ENCODE assay signal across 18 mouse cellular contexts in genomic region chr11:101543533-101543932, GRCm38 (mm10). TPM values are rescaled to one million over a fixed set of nuclear protein-coding genes. Genes with fewer than 3 reads are reported as not detected.
A peak's percentile ranks its signal among the peaks of the same experiment; 100 is the strongest.
DNase-seq lines count a peak whose midpoint lies in the region; ATAC-seq and TF ChIP-seq lines count a peak whose summit lies in the region.
"Had no signal": no experiment of that assay in that cellular context is flagged by ENCODE, and none has a peak within 500 bp of the region (broad histone marks: within the 10 kb centered on the region; RNA-seq: fewer than 3 reads in every experiment).

No protein-coding gene starts in this region.

- WGBS in kidney, postnatal 0 days, result 88% methylated on average over 9 of the region's 9 CpGs
- WGBS in kidney, embryonic 16.5 days, result 86% methylated on average over 9 of the region's 9 CpGs
- WGBS in macrophage (ENCODE audit: missing documents), result 69% methylated on average over 9 of the region's 9 CpGs

- no peak for DNase-seq in kidney, postnatal 0 days (ENCODE audit: low spot score)
- DNase-seq in A20 (ENCODE audit: low read depth, low spot score) (peak; percentile 71), MEL (ENCODE audit: low read depth, low spot score) (peak; percentile 31)
- no peak for DNase-seq in cerebellum, adult 18-20 months
- no peak for DNase-seq in ovary, postnatal 10 days (ENCODE audit: low spot score)
- DNase-seq: cerebellum, postnatal 14 days; liver, embryonic 13.5 days; right cerebral cortex, postnatal 4 days had no signal

- no peak overlapping the region for H3K4me2 ChIP-seq in kidney, postnatal 0 days (ENCODE audit: low read length)
- H3K4me2 ChIP-seq in kidney, embryonic 16.5 days (replicated peaks; ENCODE audit: low read depth, low read length), result no peak overlapping the region
- H3K4me2 ChIP-seq: heart, embryonic 15.5 days; hindbrain, embryonic 14.5 days; liver, embryonic 13.5 days; midbrain, embryonic 11.5 days had no signal

- H3K79me2 ChIP-seq in MEL (ENCODE audit: control insufficient read depth, insufficient read depth, low read length, poor library complexity) (peaks cover 3% of the 10 kb centered on the region; the same call in 1 of the 2 replicates), macrophage (ENCODE audit: inconsistent target) (peaks cover 49% of the 10 kb centered on the region)

- no peak overlapping the region for H3K4me3 ChIP-seq in kidney, postnatal 0 days (replicated peaks; ENCODE audit: low read depth, low read length)
- no peak overlapping the region for H3K4me3 ChIP-seq in kidney, embryonic 16.5 days (ENCODE audit: low read length)
- H3K4me3 ChIP-seq in MEL (ENCODE audit: control insufficient read depth in 1 of 2, insufficient read depth in 1 of 2, low read depth in 2 of 2, low read length in 2 of 2) (no peak overlapping the region), macrophage (ENCODE audit: inconsistent target) (no peak overlapping the region)
- H3K4me3 ChIP-seq: forebrain, embryonic 10.5 days; heart, embryonic 15.5 days; liver, embryonic 13.5 days; myocyte had no signal

- peak overlapping the region; percentile 8; the same call in 1 of the 2 replicates for H3K27ac ChIP-seq in kidney, postnatal 0 days
- no peak overlapping the region for H3K27ac ChIP-seq in kidney, embryonic 16.5 days (ENCODE audit: low read length)
- H3K27ac ChIP-seq in MEL (ENCODE audit: control insufficient read depth, low read depth, low read length) (no peak overlapping the region), macrophage (peak overlapping the region; percentile 46)
- H3K27ac ChIP-seq: forebrain, embryonic 10.5 days; heart, embryonic 15.5 days; hindbrain, embryonic 14.5 days; liver, embryonic 13.5 days had no signal

- no peaks in the 10 kb centered on the region for H3K9me3 ChIP-seq in kidney, postnatal 0 days (replicated peaks; ENCODE audit: low read length)
- no peaks in the 10 kb centered on the region for H3K9me3 ChIP-seq in kidney, embryonic 16.5 days (ENCODE audit: low read length)
- no peaks in the 10 kb centered on the region for H3K9me3 ChIP-seq in MEL (replicated peaks; ENCODE audit: insufficient read depth, low read length)
- H3K9me3 ChIP-seq: forebrain, embryonic 10.5 days; heart, embryonic 15.5 days; liver, embryonic 13.5 days had no signal

- no peak overlapping the region for H3K9ac ChIP-seq in kidney, postnatal 0 days (ENCODE audit: low read depth, low read length)
- H3K9ac ChIP-seq in kidney, embryonic 16.5 days (replicated peaks; ENCODE audit: low read length), result no peak overlapping the region
- no peak overlapping the region for H3K9ac ChIP-seq in MEL (ENCODE audit: control insufficient read depth, low read depth, low read length, poor library complexity, severe bottlenecking)
- H3K9ac ChIP-seq: heart, embryonic 15.5 days; hindbrain, embryonic 14.5 days; liver, embryonic 13.5 days had no signal

- TF ChIP-seq POLR2A in MEL (IDR thresholded peaks at IDR 0.05; ENCODE audit: control insufficient read depth in 1 of 2, insufficient read depth in 1 of 2, low read depth in 1 of 2, low read length in 2 of 2, poor library complexity in 1 of 2), result no peak

- no peaks in the 10 kb centered on the region for H3K36me3 ChIP-seq in kidney, postnatal 0 days (ENCODE audit: insufficient read depth, low read length)
- H3K36me3 ChIP-seq in kidney, embryonic 16.5 days (ENCODE audit: insufficient read depth, low read length), result peaks cover 9% of the 10 kb centered on the region
- H3K36me3 ChIP-seq in MEL (ENCODE audit: control insufficient read depth in 1 of 2, insufficient read depth in 2 of 2, low read length in 2 of 2) (peaks cover 0 to 10% of the 10 kb centered on the region in 2 experiments; a peak in 2 of 4 replicates), macrophage (ENCODE audit: inconsistent target) (no peaks in the 10 kb centered on the region)

- TF ChIP-seq RAD21 in MEL (IDR thresholded peaks at IDR 0.05; ENCODE audit: low read depth, low read length), result no peak

- no peaks in the 10 kb centered on the region for H3K4me1 ChIP-seq in kidney, postnatal 0 days (replicated peaks; ENCODE audit: insufficient read depth, low read length)
- H3K4me1 ChIP-seq in kidney, embryonic 16.5 days (ENCODE audit: insufficient read depth, low read length), result no peaks in the 10 kb centered on the region
- peaks cover 2% of the 10 kb centered on the region in 2 experiments; a peak in 2 of 4 replicates for H3K4me1 ChIP-seq in MEL (ENCODE audit: control insufficient read depth in 1 of 2, insufficient read depth in 2 of 2, low read length in 2 of 2)
- H3K4me1 ChIP-seq: heart, embryonic 15.5 days; liver, embryonic 13.5 days had no signal

- H3K27me3 ChIP-seq in kidney, postnatal 0 days (ENCODE audit: insufficient read depth, low read length), result no peaks in the 10 kb centered on the region
- H3K27me3 ChIP-seq in kidney, embryonic 16.5 days (ENCODE audit: insufficient read depth, low read length), result no peaks in the 10 kb centered on the region
- H3K27me3 ChIP-seq in MEL (ENCODE audit: control insufficient read depth in 1 of 2, insufficient read depth in 2 of 2, low read length in 2 of 2), result no peaks in the 10 kb centered on the region
- H3K27me3 ChIP-seq: heart, embryonic 15.5 days; liver, embryonic 13.5 days had no signal

- ATAC-seq in kidney, postnatal 0 days (replicated peaks; ENCODE audit: low FRiP score, low read depth), result no peak
- ATAC-seq in kidney, embryonic 16.5 days (ENCODE audit: low FRiP score, low TSS enrichment), result no peak

- no peak for TF ChIP-seq CTCF in kidney, postnatal 0 days (IDR thresholded peaks at IDR 0.05; ENCODE audit: low read depth)
- TF ChIP-seq CTCF in MEL (IDR thresholded peaks at IDR 0.05 in 2 of 3, conservative IDR thresholded peaks at IDR 0.05 in 1 of 3; ENCODE audit: control insufficient read depth in 1 of 3, insufficient read depth in 1 of 3, low read depth in 2 of 3, low read length in 3 of 3, poor library complexity in 1 of 3, severe bottlenecking in 1 of 3), result no peak

- no peak for TF ChIP-seq EP300 in MEL (IDR thresholded peaks at IDR 0.05; ENCODE audit: low read depth in 1 of 2, low read length in 2 of 2)

TF ChIP-seq in MEL, 35 proteins besides CTCF, POLR2A, EP300 and RAD21 (continues in another document):
- TF ChIP-seq ZC3H11A (IDR thresholded peaks at IDR 0.05; ENCODE audit: low read depth, low read length), result no peak
- no peak for TF ChIP-seq ZKSCAN1 (IDR thresholded peaks at IDR 0.05; ENCODE audit: low read depth, low read length)
- no peak for TF ChIP-seq UBTF (IDR thresholded peaks at IDR 0.05; ENCODE audit: borderline replicate concordance, insufficient read depth, low read depth, low read length)
- TF ChIP-seq RCOR1 (IDR thresholded peaks at IDR 0.05; ENCODE audit: low read depth, low read length), result no peak
- TF ChIP-seq MAZ (IDR thresholded peaks at IDR 0.05; ENCODE audit: low read depth, low read length), result no peak
- no peak for TF ChIP-seq GATA1 (IDR thresholded peaks at IDR 0.05; ENCODE audit: low read depth, low read length)
- no peak for TF ChIP-seq USF2 (IDR thresholded peaks at IDR 0.05; ENCODE audit: borderline replicate concordance in 1 of 2, insufficient read depth in 1 of 2, low read depth in 1 of 2, low read length in 2 of 2)

RNA-seq across cellular contexts. Expression of gene Brca1, which starts 8.2 kb away (rescaled TPM):
- polyA plus RNA-seq in kidney, postnatal 0 days (2015; fragmentation: Nextera tagmentation; extraction: Ambion mirVana), result 4.2 and 6.3 TPM in 2 replicates
- 12.5 and 14.9 TPM in 2 replicates for polyA plus RNA-seq in kidney, embryonic 16.5 days (2015; fragmentation: Nextera tagmentation; extraction: Ambion mirVana)
- total RNA-seq in MEL (2012; rRNA removed), result 35.3 and 37.1 TPM in 2 replicates
- polyA plus RNA-seq in MEL (2012; ENCODE audit: insufficient read depth in 1 of 2, insufficient read length in 2 of 2, low read depth in 1 of 2, low replicate concordance in 2 of 2, missing spikeins in 1 of 2), result 1,000 to 10,000 TPM in 1 of 2 experiments, 10 to 100 TPM in 1; 25.7 to 1,155 TPM
- 10 to 100 TPM in 13 of 26 experiments, 1 to 10 TPM in 13; 2.2 to 23.3 (median 9.8) TPM for total RNA-seq in macrophage (2018; cell fraction: chromatin; rRNA removed)
- 1 to 10 TPM; 1.1 to 2.6 (median 1.8) TPM for total RNA-seq in macrophage (2018; cell fraction: cytosol; rRNA removed)
- 10 to 100 TPM in 1 of 26 experiments, 1 to 10 TPM in 25; 1.4 to 25.2 (median 3.6) TPM for total RNA-seq in macrophage (2018; cell fraction: nucleus; rRNA removed)
- polyA plus RNA-seq in macrophage (2018), result 0.61 to 7.7 TPM (median 2.1 TPM) in 3 replicates

RNA-seq across cellular contexts. Expression of gene Nbr1, which starts 8.4 kb away (rescaled TPM):
- polyA plus RNA-seq in kidney, postnatal 0 days (2015; fragmentation: Nextera tagmentation; extraction: Ambion mirVana), result 62.6 and 63.3 TPM in 2 replicates
- 84.7 and 90.0 TPM in 2 replicates for polyA plus RNA-seq in kidney, embryonic 16.5 days (2015; fragmentation: Nextera tagmentation; extraction: Ambion mirVana)
- 38.6 and 39.4 TPM in 2 replicates for total RNA-seq in MEL (2012; rRNA removed)
- polyA plus RNA-seq in MEL (2012; ENCODE audit: insufficient read depth in 1 of 2, insufficient read length in 2 of 2, low read depth in 1 of 2, low replicate concordance in 2 of 2, missing spikeins in 1 of 2) (10 to 100 TPM in 1 of 2 experiments, not detected in 1; 52.3 TPM), macrophage (2018) (57.2 to 95.2 TPM (median 88.0 TPM) in 3 replicates)
- 100 to 1,000 TPM in 17 of 26 experiments, 10 to 100 TPM in 9; 39.7 to 427 (median 139) TPM for total RNA-seq in macrophage (2018; cell fraction: chromatin; rRNA removed)
- total RNA-seq in macrophage (2018; cell fraction: cytosol; rRNA removed), result 100 to 1,000 TPM in 8 of 26 experiments, 10 to 100 TPM in 18; 37.9 to 118 (median 70.6) TPM
- total RNA-seq in macrophage (2018; cell fraction: nucleus; rRNA removed), result 100 to 1,000 TPM in 12 of 26 experiments, 10 to 100 TPM in 14; 45.0 to 242 (median 85.3) TPM

RNA-seq across cellular contexts. Expression of gene Tmem106a, which starts 38.5 kb away (rescaled TPM):
- 19.4 and 20.9 TPM in 2 replicates for polyA plus RNA-seq in kidney, postnatal 0 days (2015; fragmentation: Nextera tagmentation; extraction: Ambion mirVana)
- polyA plus RNA-seq in kidney, embryonic 16.5 days (2015; fragmentation: Nextera tagmentation; extraction: Ambion mirVana), result 7.0 and 8.2 TPM in 2 replicates
- 0.23 and 0.36 TPM in 2 replicates for total RNA-seq in MEL (2012; rRNA removed)
- polyA plus RNA-seq in MEL (2012; ENCODE audit: insufficient read depth in 1 of 2, insufficient read length in 2 of 2, low read depth in 1 of 2, low replicate concordance in 2 of 2, missing spikeins in 1 of 2), result under 1 TPM in 1 of 2 experiments, not detected in 1; 0.81 TPM
- 100 to 1,000 TPM; 142 to 427 (median 315) TPM for total RNA-seq in macrophage (2018; cell fraction: chromatin; rRNA removed)
- 100 to 1,000 TPM; 272 to 465 (median 394) TPM for total RNA-seq in macrophage (2018; cell fraction: cytosol; rRNA removed)
- total RNA-seq in macrophage (2018; cell fraction: nucleus; rRNA removed), result 100 to 1,000 TPM; 328 to 628 (median 506) TPM
- 374 to 580 TPM (median 389 TPM) in 3 replicates for polyA plus RNA-seq in macrophage (2018)

RNA-seq across cellular contexts. Expression of gene Gm11634, which starts 55.5 kb away (rescaled TPM):
- 0.37 TPM in 1 of 2 replicates, not detected in the other for polyA plus RNA-seq in kidney, postnatal 0 days (2015; fragmentation: Nextera tagmentation; extraction: Ambion mirVana)
- not detected in 2 replicates for polyA plus RNA-seq in kidney, embryonic 16.5 days (2015; fragmentation: Nextera tagmentation; extraction: Ambion mirVana)
- not detected in 2 replicates for total RNA-seq in MEL (2012; rRNA removed)
- polyA plus RNA-seq in MEL (2012; ENCODE audit: insufficient read depth in 1 of 2, insufficient read length in 2 of 2, low read depth in 1 of 2, low replicate concordance in 2 of 2, missing spikeins in 1 of 2), result not detected
- not detected for total RNA-seq in macrophage (2018; cell fraction: chromatin; rRNA removed)
- not detected for total RNA-seq in macrophage (2018; cell fraction: cytosol; rRNA removed)
- not detected for total RNA-seq in macrophage (2018; cell fraction: nucleus; rRNA removed)
- polyA plus RNA-seq in macrophage (2018), result not detected in 3 replicates
- total RNA-seq: layer of hippocampus, adult 18-20 months; left cerebral cortex, adult 8-10 months had no signal
- polyA plus RNA-seq: embryonic facial prominence, embryonic 11.5 days; forebrain, embryonic 10.5 days; heart, embryonic 15.5 days; hindbrain, embryonic 14.5 days; liver, embryonic 13.5 days; midbrain, embryonic 11.5 days; myocyte had no signal

Comparison
In these comparisons a context has a peak if more than half of its experiments do, and no peak if none do; other contexts are left out.
1. H3K27ac ChIP-seq: peak in kidney, postnatal 0 days (single experiment) and macrophage (single experiment); none in kidney, embryonic 16.5 days (single experiment) and MEL (single experiment).
2. DNase-seq: peak in A20 (single experiment) and MEL (single experiment); none in kidney, postnatal 0 days (single experiment), cerebellum, adult 18-20 months (0 of 2) and ovary, postnatal 10 days (single experiment).
3. RNA of gene Tmem106a, which starts 38.5 kb away (polyA plus RNA-seq): 374 to 580 TPM in macrophage; 19.4 to 20.9 TPM in kidney, postnatal 0 days, 7.0 to 8.2 TPM in kidney, embryonic 16.5 days and 0.81 TPM in MEL; every median in the first group is over 10 times any median in the second.